Mouse (Mus musculus): Measurements from ENCODE around the gene Eif2b3.

- no peak for TF ChIP-seq CTCF (IDR thresholded peaks at IDR 0.05; ENCODE audit: control insufficient read depth, insufficient read depth, insufficient read length)
- TF ChIP-seq USF1 (IDR thresholded peaks at IDR 0.05; ENCODE audit: low read depth) = no peak
- no peak for TF ChIP-seq CEBPB (IDR thresholded peaks at IDR 0.05; ENCODE audit: low read depth)
- no peak for TF ChIP-seq MYOD1 (IDR thresholded peaks at IDR 0.05; ENCODE audit: control insufficient read depth, insufficient read length, low read depth)
- TF ChIP-seq FOSL1 (IDR thresholded peaks at IDR 0.05; ENCODE audit: insufficient read depth, low read length, poor library complexity, severe bottlenecking) = no peak
Observed at GRCm38 (mm10) chr4:117056102-117056501, 36.9 kb downstream of the Eif2b3 start.
